Mouse (Mus musculus) forebrain, embryonic 15.5 days (tissue): Measurements from ENCODE around the gene Mrps10. TPM values are rescaled to one million over a fixed set of nuclear protein-coding genes. Genes with fewer than 3 reads are reported as not detected.
"Not testable (repeated sequence)": the region's sequence is repeated elsewhere in the genome, so short reads cannot be mapped to it uniquely, and the experiment has no call there.

Experiments
- ATAC-seq: fragments of 200-750 bp; cut with Nextera tagmentation; replicated peaks from 2 replicates; pipeline ENCODE4 v1.8.0; 2017; ENCODE audit warnings: mild to moderate bottlenecking, moderate TSS enrichment, moderate library complexity
- H3K27ac ChIP-seq: fragments of 300-500 bp; sonication (generic); replicated peaks from 2 replicates; pipeline ENCODE4 v1.5.1; 2015; ENCODE audit warnings: mild to moderate bottlenecking, inconsistent platforms
- H3K27me3 ChIP-seq: fragments of 300-500 bp; sonication (generic); 2 replicates; pipeline ENCODE4 v1.6.1; 2015; ENCODE audit warnings: inconsistent platforms
- H3K36me3 ChIP-seq: fragments of 300-500 bp; sonication (generic); 2 replicates; pipeline ENCODE4 v1.6.1; 2015; ENCODE audit warnings: mild to moderate bottlenecking, inconsistent platforms
- H3K4me1 ChIP-seq: fragments of 300-500 bp; sonication (generic); 2 replicates; pipeline ENCODE4 v1.6.1; 2015; ENCODE audit warnings: inconsistent platforms
- H3K4me2 ChIP-seq: fragments of 300-500 bp; sonication (generic); replicated peaks from 2 replicates; pipeline ENCODE4 v1.6.1; 2015; ENCODE audit warnings: mild to moderate bottlenecking, inconsistent platforms
- H3K4me3 ChIP-seq: fragments of 300-500 bp; sonication (generic); 2 replicates; pipeline ENCODE4 v1.5.1; 2015; ENCODE audit warnings: mild to moderate bottlenecking, inconsistent platforms
- H3K9ac ChIP-seq: fragments of 300-500 bp; sonication (generic); replicated peaks from 2 replicates; pipeline ENCODE4 v1.6.1; 2015; ENCODE audit warnings: mild to moderate bottlenecking, inconsistent platforms
- H3K9me3 ChIP-seq: fragments of 300-500 bp; sonication (generic); 2 replicates; pipeline ENCODE4 v1.6.1; 2016; ENCODE audit warnings: inconsistent platforms
- WGBS: fragments of 180-500 bp; shearing (Covaris S2); methylation state at CpG from one replicate; pipeline ENCODE4 v1.1.7; 2015; ENCODE audit warnings: mixed read lengths; 5-methylcytosine and 5-hydroxymethylcytosine counted together
- polyA plus RNA-seq: library from polyadenylated mRNA; unstranded; fragments of >200 nt; fragmentation: Nextera tagmentation; extraction: Ambion mirVana; gene quantifications from 2 replicates; pipeline ENCODE4 v1.2.1, GENCODE M21; 2015

Gene Mrps10
- polyA plus RNA-seq, 1 experiment from 2014 or later: 73.7 TPM

- not testable (repeated sequence) for ATAC-seq, H3K4me3 ChIP-seq, H3K27me3 ChIP-seq, H3K36me3 ChIP-seq, H3K4me2 ChIP-seq, H3K9ac ChIP-seq, H3K27ac ChIP-seq, H3K4me1 ChIP-seq, H3K9me3 ChIP-seq
- 96% methylated on average over 1 of the region's 1 CpGs for WGBS
Observed at GRCm38 (mm10) chr17:47422616-47423015, 53.9 kb downstream of the Mrps10 start.

GRCm38 (mm10) chr17:47424186-47424585, 55.5 kb downstream of the Mrps10 start:
- no peak overlapping the region for H3K4me2 ChIP-seq
- no peak for ATAC-seq
- 72% methylated on average over 6 of the region's 6 CpGs for WGBS
- no peak overlapping the region for H3K4me3 ChIP-seq
- H3K4me1 ChIP-seq: 0 out of 2 replicates have a peak, but pooled peaks cover 2% of the 10 kb centered on the region
- H3K9ac ChIP-seq: no peak overlapping the region
- H3K9me3 ChIP-seq: no peaks in the 10 kb centered on the region
- H3K36me3 ChIP-seq: no peaks in the 10 kb centered on the region
- no peaks in the 10 kb centered on the region for H3K27me3 ChIP-seq
- H3K27ac ChIP-seq: no peak overlapping the region

DNA sequence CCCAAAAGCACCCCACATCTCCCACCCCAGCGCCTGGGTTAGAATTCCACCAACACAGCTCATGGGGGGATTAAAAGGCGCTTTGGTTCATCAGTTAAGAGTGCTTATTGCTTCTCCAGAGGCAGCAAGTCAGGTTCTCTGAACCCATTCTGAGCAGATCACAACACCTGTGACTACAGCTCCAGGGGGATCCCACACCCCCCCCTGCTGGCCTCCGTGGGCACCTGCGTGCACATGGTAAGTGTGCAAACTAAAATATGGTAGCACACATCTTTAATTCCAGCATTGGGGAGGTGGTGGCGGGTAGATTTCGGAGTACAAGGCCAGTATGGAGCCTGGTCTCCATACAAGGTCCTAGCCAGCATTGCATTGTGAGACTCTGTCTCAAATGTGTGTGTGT, 58.6 kb downstream of the Mrps10 start:
- Histone ChIP-seq H3K36me3 (no peaks in the 10 kb centered on the region), H3K4me2 (no peak overlapping the region), H3K4me3 (no peak overlapping the region), H3K4me1 (0 out of 2 replicates have a peak, but pooled peaks cover 2% of the 10 kb centered on the region), H3K27ac (no peak overlapping the region), H3K9me3 (no peaks in the 10 kb centered on the region), H3K9ac (no peak overlapping the region), H3K27me3 (no peaks in the 10 kb centered on the region)
- WGBS: 71% methylated on average over 6 of the region's 6 CpGs
- ATAC-seq: no peak

DNA sequence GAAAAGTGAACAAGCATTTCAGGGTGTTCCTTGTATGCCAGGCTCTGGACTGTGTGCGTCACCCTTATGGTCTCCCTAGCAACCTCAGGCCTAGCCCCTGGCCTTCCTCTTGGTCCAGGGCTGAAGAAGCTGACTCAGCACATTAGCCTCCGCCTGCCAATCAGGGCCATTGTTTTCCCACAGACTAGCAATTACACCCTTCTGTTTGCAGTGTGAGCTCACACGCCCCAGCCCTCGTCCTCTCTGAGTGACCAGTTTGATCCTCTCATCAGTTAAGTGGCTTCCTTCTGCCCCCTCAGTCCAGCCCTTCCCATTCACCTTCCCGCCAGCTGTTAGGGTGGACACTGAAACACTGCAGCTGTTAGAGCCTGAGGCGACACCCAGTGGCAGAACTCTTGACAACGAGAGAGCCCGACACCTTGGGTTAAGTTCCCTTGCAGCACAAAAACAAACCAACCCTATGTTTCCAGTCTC, 60.2 kb downstream of the Mrps10 start:
- Histone ChIP-seq H3K9ac (no peak overlapping the region), H3K4me3 (no peak overlapping the region), H3K4me2 (no peak overlapping the region), H3K36me3 (no peaks in the 10 kb centered on the region), H3K27me3 (no peaks in the 10 kb centered on the region), H3K9me3 (no peaks in the 10 kb centered on the region), H3K4me1 (0 out of 2 replicates have a peak, but pooled peaks cover 2% of the 10 kb centered on the region), H3K27ac (no peak overlapping the region)
- ATAC-seq: peak; percentile 41; the same call in 1 of the 2 replicates
- WGBS: 6% methylated on average over 8 of the region's 8 CpGs

- Histone ChIP-seq H3K4me3 (no peak overlapping the region), H3K4me1 (0 out of 2 replicates have a peak, but pooled peaks cover 2% of the 10 kb centered on the region), H3K4me2 (no peak overlapping the region), H3K27me3 (peaks cover 6% of the 10 kb centered on the region; the same call in 1 of the 2 replicates), H3K9me3 (no peaks in the 10 kb centered on the region), H3K36me3 (no peaks in the 10 kb centered on the region), H3K27ac (no peak overlapping the region), H3K9ac (no peak overlapping the region)
- 74% methylated on average over 5 of the region's 5 CpGs for WGBS
- no peak for ATAC-seq
Observed at GRCm38 (mm10) chr17:47430815-47431214, 62.1 kb downstream of the Mrps10 start.

Other genes with a start within 250 kb of the Mrps10 start
- gene Guca1b, start 16.5 kb downstream of the Mrps10 start, polyA plus RNA-seq: 0.33 and 0.39 TPM in 2 replicates
- gene Guca1a, start 31.7 kb downstream of the Mrps10 start, polyA plus RNA-seq: 0.22 and 0.33 TPM in 2 replicates
- 0.19 and 0.20 TPM in 2 replicates for gene AI661453, start 67.7 kb downstream of the Mrps10 start, polyA plus RNA-seq
- gene 1700001C19Rik, start 68.5 kb downstream of the Mrps10 start, polyA plus RNA-seq: 0.51 and 0.64 TPM in 2 replicates
- gene Taf8, start 133.4 kb downstream of the Mrps10 start, polyA plus RNA-seq: 25.2 and 26.2 TPM in 2 replicates
- 59.8 and 64.4 TPM in 2 replicates for gene Ccnd3, start 136.2 kb downstream of the Mrps10 start, polyA plus RNA-seq
- gene Bysl, start 242.6 kb downstream of the Mrps10 start, polyA plus RNA-seq: 32.5 and 33.8 TPM in 2 replicates
- gene Med20, start 242.7 kb downstream of the Mrps10 start, polyA plus RNA-seq: 45.5 and 50.2 TPM in 2 replicates
- gene Gm20517, start 242.7 kb downstream of the Mrps10 start, polyA plus RNA-seq: 2.2 and 3.0 TPM in 2 replicates